Mouse (Mus musculus) testis, postnatal 14 days (tissue): ENCODE measurements around the gene Akip1.
A peak's percentile ranks its signal among the peaks of the same experiment; 100 is the strongest.

Source experiments
- DNase-seq: peaks from one replicate; pipeline ENCODE4 v3.0.0; 2021; ENCODE audit warnings: low spot score

Gene Akip1

GRCm38 (mm10) chr7:109703190-109704015 is at the start of gene Akip1, which contains the start of gene St5:
Akip1 (plus strand) TSS chr7:109703690.
St5 (minus strand) TSS chr7:109703605.
- DNase-seq: peak; percentile 98

GRCm38 (mm10) chr7:109654871-109655270 is 48.6 kb upstream of the Akip1 start:
- no peak for DNase-seq

DNA sequence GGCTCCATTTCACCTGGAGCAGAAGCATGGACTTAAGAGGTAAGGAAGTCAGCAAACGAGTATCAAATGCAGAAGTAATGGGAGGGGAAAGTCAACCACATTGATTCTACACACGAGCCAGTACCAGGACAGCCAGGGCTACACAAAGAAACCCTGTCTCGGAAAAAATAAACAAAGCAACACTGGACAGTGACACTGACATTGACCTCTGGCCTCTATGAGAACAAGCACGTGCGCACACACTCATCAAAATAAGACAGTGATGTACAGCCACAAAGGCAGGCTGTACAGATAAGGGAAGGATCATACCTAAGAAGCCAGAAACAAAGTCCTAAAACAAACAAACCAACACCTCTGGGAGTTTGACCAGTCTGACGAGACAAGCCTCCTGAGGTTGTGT is 45.6 kb upstream of the Akip1 start:
- no peak for DNase-seq

GRCm38 (mm10) chr7:109659278-109659677 is 44.2 kb upstream of the Akip1 start:
- no peak for DNase-seq

- no peak for DNase-seq
Observed at GRCm38 (mm10) chr7:109662626-109663025, 40.9 kb upstream of the Akip1 start.

- no peak for DNase-seq
Observed at GRCm38 (mm10) chr7:109666664-109667063, 36.8 kb upstream of the Akip1 start.

- no peak for DNase-seq
Observed at GRCm38 (mm10) chr7:109669426-109670170, 33.9 kb upstream of the Akip1 start.

DNA sequence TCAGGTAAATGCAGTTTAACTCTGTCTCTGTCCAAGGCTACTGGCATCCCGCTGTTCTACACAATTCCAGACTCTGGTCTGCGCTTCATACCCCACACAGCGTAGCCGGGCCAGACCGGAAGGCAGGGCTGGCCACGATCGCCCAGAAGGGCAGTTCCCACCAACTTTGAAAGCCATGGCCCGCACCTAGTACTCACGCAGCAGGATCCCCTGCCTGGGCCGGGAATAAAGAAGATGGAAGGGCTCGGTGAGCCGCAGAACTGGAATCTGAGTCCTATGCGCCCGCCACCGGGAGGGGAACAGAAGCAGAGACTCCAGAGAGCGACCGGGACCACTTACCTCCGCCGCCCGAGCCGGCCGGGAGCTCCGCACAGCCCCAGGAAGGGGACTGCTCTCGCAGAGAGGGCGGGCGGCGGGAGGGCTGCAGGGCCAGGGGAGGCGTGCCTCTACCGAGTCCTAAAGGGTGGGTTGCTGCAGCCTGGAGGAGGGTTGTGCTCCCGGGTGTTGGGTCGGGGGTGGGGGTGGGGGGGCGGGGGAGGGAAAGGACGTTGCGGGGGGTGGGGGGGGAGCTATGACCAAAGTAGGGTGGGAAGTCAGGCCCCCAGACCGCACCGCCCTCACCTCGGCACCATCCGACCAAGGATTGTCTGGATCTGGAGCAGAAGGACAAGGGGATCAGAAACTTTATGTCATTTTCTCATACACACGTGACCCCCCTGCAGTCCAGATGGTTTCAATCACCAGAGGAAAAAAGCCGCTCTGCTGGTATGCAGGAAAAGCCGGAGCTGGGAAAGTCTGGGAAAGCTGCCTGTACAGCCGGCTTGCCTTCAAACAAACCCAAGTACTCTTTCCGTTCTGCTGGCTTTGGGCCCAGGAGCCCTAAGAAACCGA is 31.7 kb upstream of the Akip1 start:
- DNase-seq: peak; percentile 78

DNA sequence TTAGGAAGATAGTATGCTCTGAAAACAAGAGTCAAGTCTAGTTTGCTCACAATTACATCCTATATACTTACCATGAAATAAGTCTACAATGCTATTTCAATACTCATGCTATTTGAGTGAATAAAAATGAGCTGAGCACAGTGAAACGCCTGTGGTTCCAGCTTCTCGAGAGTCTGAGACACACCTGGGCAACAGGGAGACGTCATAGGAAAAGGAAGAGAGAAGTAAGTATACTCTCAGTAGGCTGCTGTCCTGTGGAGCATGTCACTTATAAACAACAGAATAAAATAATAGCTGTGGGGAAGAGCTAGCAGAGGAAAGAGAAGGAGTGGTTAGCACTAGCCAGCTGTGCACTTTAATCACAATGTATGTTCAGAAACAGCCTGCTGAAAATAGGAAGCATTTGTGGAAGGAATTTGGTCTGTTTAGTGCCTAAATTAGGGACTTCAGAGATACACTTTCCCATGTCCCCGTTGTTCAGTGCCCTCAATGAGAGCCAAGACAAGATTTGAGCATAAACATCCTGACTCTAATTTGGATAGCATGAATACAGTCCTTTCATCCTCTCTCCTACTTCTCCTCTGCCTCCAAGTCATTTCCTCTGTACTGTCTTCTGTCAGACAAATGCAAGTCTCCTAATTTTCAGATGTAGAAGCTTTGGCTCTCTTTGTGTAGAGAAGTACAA is 28.4 kb upstream of the Akip1 start:
- DNase-seq: no peak

GRCm38 (mm10) chr7:109680284-109680683 is 23.2 kb upstream of the Akip1 start:
- DNase-seq: no peak

GRCm38 (mm10) chr7:109680879-109681278 is 22.6 kb upstream of the Akip1 start:
- no peak for DNase-seq

GRCm38 (mm10) chr7:109686585-109687128 is 16.8 kb upstream of the Akip1 start:
- DNase-seq: no peak

DNA sequence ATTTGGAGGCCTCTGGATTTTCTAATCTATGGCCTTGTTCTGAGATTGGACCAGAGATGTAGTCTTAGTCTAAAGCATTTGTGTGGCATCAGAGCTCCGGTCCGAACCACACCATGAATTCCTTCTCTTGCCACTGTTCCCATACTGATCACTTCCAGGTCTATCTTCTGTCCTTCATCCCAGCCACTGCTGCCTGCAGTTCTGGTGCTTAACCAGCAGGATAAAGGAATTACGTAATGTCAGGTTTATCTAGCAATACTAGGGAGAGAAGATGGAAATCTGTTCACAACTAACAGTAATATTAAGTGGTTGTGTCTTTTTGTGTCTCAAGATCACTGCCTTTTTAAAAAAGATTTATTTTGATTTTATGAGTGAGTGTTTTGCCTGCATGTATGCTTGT is 13.4 kb upstream of the Akip1 start:
- DNase-seq: no peak

DNA sequence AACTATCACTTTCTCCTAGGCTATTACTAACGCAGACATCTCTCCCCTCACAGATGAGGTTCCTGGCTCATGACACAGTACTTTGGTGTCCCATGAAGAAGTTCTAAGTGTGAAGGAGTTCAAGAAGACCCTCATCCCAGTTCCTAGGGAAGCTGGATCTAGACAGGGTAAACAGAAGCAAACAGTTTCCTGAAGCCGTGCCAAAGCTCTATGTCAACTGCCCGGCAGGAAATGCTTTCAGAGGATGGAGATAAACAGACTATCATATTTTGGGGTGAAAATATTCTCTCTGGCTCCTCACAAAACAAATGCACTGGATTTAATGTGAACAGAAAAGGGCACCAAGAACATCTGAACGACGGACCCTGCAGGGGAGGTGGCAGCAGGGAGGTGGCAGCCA is 12.5 kb upstream of the Akip1 start:
- no peak for DNase-seq

- DNase-seq: no peak
Observed at GRCm38 (mm10) chr7:109694576-109695338, 8.7 kb upstream of the Akip1 start.

DNA sequence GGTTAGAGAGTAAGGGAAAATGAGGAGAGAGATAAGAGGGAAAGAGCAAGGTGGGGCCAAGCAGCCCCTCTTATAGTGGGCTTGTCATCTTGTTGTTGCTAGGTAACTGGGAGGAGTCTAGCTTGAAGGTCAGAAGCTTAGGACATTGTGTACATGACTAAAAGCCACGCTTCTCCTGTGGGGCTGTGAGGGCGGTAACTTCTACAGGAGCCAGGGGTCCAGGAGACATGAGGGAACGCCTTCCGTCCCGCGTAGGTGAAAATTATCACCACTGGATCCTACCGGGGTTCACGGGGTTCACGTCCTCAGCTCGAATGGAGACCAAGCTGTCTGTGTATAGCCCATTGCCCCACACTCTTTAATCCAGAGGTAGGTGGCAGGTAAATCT is 8.2 kb upstream of the Akip1 start:
- no peak for DNase-seq

DNA sequence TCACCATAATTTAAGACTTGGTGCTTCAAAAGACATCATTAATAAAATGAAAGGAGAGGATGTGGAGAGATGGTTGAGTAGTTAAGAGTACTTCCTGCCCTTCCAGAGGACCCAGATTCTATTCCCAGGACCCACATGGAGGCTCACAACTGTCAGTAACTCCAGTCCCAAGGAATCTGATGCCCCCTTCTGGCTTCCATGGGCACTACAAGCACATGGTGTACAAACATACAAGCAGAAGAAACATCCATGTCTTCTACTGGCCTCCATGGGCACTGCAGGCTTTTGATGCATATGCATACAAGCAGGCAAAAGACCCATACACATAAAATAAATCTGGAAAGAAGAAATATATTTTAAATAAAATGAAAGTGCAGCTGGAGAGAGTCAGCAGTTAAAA is 3.3 kb upstream of the Akip1 start:
- no peak for DNase-seq

DNA sequence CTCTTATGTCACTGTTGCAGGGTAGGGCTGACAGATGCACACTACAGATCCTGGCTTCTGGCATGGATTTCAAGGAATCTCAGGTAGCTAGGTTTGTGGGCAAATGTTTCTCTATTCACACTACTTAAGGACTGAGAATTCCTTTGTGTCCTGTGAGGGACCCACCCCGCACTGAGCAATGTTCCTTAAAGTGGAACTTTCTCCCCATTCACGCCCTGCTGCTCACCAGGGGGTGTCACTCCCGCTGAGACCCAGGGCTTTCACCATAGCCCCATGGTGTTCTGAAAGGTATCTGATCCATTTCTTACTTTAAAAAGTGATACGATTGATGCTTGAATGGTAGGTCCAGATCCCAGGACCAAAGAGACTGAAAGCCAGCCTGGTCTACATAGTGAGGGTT is 769 bp upstream of the Akip1 start:
- no peak for DNase-seq

- no peak for DNase-seq
Observed at GRCm38 (mm10) chr7:109704016-109704377, 507 bp downstream of the Akip1 start.

- no peak for DNase-seq
Observed at GRCm38 (mm10) chr7:109704461-109704860, 971 bp downstream of the Akip1 start.
